Mouse (Mus musculus) ES-CJ7 (cell line): ENCODE data around the gene Galr2.
"Not testable (repeated sequence)": the region's sequence is repeated elsewhere in the genome, so short reads cannot be mapped to it uniquely, and the experiment has no call there.

ENCODE experiments used
- DNase-seq: peaks from one replicate; pipeline ENCODE4 v3.0.0; 2011; ENCODE audit warnings: low read depth, low spot score

Galr2 gene

GRCm38 (mm10) chr11:116269560-116269959 lies 11.2 kb upstream of the Galr2 start:
- no peak for DNase-seq

- DNase-seq, result no peak
Observed at GRCm38 (mm10) chr11:116272589-116273468, 7.9 kb upstream of the Galr2 start.

DNA sequence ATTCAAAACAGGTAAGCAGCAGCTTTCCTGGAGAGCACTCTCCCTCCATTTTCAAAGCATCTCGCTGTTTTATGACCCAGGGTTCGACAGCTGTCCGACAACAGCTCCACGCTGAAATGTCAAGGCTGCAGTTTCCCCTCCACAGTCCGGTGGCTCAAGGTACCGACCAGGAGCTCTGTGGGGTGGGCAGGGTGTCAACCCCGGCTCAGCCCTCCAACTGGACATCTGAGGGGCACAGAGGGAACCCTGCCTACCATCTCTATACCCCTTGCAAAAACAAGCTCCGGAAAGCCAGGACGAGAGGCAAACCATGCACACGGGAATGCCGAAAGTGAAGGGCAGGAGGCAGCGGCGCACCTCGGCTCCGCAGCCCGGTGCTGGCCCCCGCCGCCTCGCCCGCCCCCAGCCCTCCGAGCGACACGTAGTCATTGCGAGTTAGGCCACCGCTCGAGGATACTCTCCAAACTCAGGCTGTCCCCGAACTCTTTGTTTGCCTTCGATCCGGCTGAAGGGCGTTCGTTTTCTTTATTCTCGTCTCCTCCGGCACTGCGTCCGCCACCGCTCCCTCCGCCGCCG lies 7.2 kb upstream of the Galr2 start:
- DNase-seq, result no peak

DNA sequence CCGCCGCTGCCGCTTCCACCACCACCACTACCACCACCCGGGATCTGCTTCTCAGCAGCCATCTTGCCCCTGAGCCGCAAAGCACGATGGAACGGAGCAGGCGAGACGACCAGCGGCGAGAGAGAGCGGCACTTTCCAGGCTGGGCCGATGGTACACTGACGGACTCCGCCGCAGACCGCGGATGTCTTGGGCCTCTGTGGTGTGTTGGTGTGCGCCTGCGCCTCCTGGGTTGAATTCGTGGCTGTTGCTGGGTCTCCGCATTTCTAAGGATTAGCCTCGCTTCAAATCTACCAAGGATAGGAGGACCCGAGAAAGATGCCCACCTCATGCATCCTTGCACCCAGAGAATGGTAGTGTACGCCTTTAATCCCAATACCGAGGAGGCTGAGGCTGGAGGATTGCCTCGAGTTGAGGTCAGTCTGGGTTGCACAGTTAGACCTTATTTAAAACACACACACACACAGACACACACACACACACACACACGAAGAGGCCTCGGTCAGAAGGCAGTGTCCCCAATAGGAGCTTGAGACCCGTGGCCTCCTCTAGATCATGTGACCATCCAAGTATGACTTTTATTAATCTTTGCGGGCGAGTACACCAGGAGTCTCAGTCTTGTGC lies 6.6 kb upstream of the Galr2 start, which contains the start of gene Srp68:
Gene Srp68, minus strand, starts transcription at position 173 of the 622 bp plus-strand sequence.
- peak; percentile 93 for DNase-seq

- not testable (repeated sequence) for DNase-seq
Observed at GRCm38 (mm10) chr11:116277184-116277583, 3.6 kb upstream of the Galr2 start.

DNA sequence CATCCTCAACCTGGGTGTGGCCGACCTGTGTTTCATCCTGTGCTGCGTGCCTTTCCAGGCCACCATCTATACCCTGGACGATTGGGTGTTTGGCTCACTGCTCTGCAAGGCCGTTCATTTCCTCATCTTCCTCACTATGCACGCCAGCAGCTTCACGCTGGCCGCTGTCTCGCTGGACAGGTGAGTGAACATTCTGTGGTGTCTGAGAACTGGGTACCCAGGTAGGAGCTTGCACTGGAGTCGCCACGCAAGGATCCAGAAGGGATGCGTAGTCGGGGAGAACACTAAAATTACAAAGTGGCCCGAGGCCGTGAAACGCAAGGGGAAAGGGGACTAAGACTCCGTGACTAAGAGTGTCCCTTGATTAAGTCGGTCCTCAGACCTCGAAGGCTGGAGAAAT lies 932 bp downstream of the Galr2 start:
- no peak for DNase-seq

- peak; percentile 85 for DNase-seq
Observed at GRCm38 (mm10) chr11:116282089-116282488, 1.4 kb downstream of the Galr2 start.

DNA sequence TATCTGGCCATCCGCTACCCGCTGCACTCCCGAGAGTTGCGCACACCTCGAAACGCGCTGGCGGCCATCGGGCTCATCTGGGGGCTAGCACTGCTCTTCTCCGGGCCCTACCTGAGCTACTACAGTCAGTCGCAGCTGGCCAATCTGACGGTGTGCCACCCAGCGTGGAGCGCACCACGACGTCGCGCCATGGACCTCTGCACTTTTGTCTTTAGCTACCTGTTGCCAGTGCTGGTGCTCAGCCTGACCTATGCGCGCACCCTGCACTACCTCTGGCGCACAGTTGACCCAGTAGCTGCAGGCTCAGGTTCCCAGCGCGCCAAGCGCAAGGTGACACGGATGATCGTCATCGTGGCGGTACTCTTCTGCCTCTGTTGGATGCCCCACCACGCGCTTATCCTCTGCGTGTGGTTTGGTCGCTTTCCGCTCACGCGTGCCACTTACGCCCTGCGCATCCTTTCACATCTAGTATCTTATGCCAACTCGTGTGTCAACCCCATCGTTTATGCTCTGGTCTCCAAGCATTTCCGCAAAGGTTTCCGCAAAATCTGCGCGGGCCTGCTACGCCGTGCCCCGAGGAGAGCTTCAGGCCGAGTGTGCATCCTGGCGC lies 2.3 kb downstream of the Galr2 start:
- no peak for DNase-seq

GRCm38 (mm10) chr11:116283982-116284381 lies 3.2 kb downstream of the Galr2 start:
- no peak for DNase-seq

GRCm38 (mm10) chr11:116285770-116286191 lies 5.0 kb downstream of the Galr2 start:
- DNase-seq, result no peak

DNA sequence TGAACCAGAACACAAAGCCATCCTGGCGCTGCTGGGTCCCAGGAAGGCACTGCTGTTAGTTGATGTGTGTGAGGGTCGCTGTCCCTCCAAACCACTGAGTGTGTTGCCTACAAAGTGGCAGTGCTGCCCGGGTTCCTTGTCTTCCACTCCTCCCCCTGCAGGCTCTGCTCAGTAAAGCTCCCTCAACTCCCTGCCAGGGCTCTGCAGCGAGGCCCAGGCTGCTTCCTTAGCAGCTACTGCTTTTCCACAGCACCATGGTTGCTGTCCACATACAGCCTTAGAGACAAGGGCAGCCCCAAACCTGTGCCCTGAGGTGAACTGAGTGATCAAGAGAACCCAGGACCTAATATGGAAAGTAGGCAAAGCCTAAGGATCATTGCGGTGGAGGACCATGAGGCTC lies 6.6 kb downstream of the Galr2 start:
- DNase-seq, result no peak

GRCm38 (mm10) chr11:116290556-116290955 lies 9.8 kb downstream of the Galr2 start:
- no peak for DNase-seq

- DNase-seq, result no peak
Observed at GRCm38 (mm10) chr11:116292401-116292800, 11.7 kb downstream of the Galr2 start.

DNA sequence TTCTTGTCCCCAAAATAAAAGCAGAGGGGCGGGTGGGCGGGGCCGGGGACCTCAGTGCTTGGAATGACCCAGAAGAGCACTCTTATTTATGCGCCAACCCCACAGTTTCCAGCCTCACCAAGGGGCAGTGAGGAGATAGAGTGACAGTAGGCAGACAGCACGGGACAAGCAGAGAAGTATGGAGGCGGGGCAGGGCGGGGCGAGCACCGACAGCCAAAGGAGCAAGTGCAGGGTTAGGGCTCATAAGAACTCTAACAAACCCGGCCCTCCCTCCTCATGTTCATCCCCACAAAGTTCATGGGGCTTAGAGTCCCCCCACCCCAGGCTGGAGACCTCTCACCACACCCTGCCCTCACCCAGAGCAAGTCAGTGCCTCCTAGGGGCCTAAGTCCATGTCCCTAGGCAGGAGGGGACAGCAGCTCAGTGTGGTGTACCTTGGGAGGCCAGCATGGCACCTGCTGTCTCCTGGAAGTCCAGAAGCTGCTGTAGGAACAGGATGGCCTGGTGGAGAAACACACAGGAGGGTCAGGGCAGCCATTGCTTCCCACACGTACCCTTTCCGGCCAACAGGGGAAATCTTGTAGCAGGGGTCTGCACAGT lies 12.9 kb downstream of the Galr2 start:
- DNase-seq, result no peak

DNA sequence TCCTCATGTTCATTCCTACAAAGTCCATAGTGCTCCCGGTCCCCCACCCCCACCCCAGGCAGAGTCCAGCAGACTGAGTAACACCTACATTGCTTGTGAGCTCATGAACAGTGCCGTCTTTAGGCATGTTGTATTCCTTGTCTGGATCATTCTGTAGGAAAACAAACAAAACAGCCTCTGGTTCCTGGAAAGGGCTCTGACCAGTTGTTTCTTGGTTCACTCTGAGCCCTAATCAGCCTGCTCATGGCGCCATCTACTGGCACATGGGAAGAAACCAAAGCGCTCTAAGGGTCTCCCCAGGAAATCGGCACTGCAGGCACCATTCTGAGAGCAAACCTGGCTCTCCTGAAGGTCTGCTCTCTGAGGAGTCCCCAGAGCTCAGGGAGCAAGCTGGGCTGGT lies 13.6 kb downstream of the Galr2 start:
- peak; percentile 81 for DNase-seq

- DNase-seq, result no peak
Observed at GRCm38 (mm10) chr11:116296191-116296734, 15.5 kb downstream of the Galr2 start.

GRCm38 (mm10) chr11:116297017-116297416 lies 16.3 kb downstream of the Galr2 start:
- no peak for DNase-seq

- no peak for DNase-seq
Observed at GRCm38 (mm10) chr11:116298221-116298620, 17.5 kb downstream of the Galr2 start.

- no peak for DNase-seq
Observed at GRCm38 (mm10) chr11:116298621-116299020, 17.9 kb downstream of the Galr2 start.

DNA sequence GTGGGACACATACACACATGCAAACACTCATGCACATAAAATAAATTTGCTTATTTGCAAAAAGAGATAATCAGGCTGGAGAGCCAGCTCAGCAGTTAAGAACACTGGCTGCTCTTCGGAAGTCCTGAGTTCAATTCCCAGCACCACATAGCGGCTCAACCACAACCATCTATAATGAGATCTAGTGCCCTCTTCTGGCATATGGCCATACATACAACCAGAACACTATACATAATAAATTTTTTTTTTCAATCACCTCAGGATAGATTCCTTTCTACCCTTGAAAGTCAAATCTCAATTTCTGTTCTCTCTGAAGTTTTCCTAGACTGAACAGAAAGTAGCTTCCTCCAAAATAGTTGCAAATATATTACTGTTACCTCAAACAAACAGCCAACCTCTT lies 24.7 kb downstream of the Galr2 start:
- DNase-seq, result no peak
